Mouse (Mus musculus): ENCODE data around the gene Epm2aip1. TPM values are rescaled to one million over a fixed set of nuclear protein-coding genes. Genes with fewer than 3 reads are reported as not detected.
A peak's percentile ranks its signal among the peaks of the same experiment; 100 is the strongest.

Gene Epm2aip1
- total RNA-seq, 1 experiment, result 9.6 TPM

DNA sequence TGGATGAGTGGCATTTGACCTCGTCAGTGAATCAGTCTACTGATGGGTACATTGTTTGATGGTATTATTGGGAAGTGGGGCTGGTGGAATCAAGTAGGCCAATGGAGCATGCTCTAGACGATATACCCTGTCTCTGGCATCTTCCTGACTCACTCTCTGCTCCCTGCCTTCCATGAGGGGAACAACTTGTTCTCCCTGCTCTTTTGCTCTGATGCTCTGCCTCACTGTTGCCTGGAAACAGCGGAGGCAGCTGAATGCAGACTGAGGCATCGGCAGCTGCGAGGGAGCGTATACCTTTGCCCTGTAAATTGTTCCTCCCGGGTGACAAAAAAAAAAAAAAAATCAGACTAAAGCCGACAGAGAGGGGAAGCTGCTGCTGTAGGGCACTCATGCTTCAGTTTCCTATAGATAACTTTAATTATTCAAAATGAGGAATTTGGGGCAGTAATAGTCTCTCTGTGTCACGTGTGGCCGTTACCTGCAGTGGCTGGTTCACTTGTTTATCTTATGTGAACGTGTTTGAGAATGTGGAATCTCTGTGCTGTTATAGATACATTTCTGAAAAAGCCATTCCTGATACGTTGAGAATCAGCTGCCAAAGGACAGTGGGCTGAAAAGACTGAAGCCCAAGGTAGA lies 30.6 kb downstream of the Epm2aip1 start:
- H3K4me1 ChIP-seq (ENCODE audit: control insufficient read depth in 2 of 2, insufficient read depth in 2 of 2, low read length in 2 of 2, poor library complexity in 1 of 2), result no peaks in the 10 kb centered on the region
- in situ Hi-C loops (cut with MboI; ENCODE audit: low sequenced_read_pairs in 2 of 2, unreplicated experiment in 2 of 2), result no loop called here
- no peak for TF ChIP-seq MAFK (IDR thresholded peaks at IDR 0.05; ENCODE audit: insufficient read depth, low read depth, low read length)
- no peak for TF ChIP-seq ZNF384 (IDR thresholded peaks at IDR 0.05; ENCODE audit: low read depth, low read length)
- TF ChIP-seq ZC3H11A (IDR thresholded peaks at IDR 0.05; ENCODE audit: borderline replicate concordance, low read depth, low read length), result no peak
- TF ChIP-seq CHD2 (IDR thresholded peaks at IDR 0.05; ENCODE audit: low read depth, low read length), result no peak
- no peak for TF ChIP-seq HCFC1 (IDR thresholded peaks at IDR 0.05; ENCODE audit: borderline replicate concordance, insufficient read depth, low read length)
- H3K9me3 ChIP-seq (ENCODE audit: control insufficient read depth, insufficient read depth, low read depth, low read length), result no peaks in the 10 kb centered on the region
- no peak overlapping the region for H3K27ac ChIP-seq (ENCODE audit: insufficient read depth, low read depth, low read length, poor library complexity, severe bottlenecking)
- no peak overlapping the region for H3K9ac ChIP-seq (ENCODE audit: insufficient read depth, low read depth, low read length, poor library complexity, severe bottlenecking)
- DNase-seq (ENCODE audit: low read depth, low spot score), result no peak
- no peaks in the 10 kb centered on the region for H3K36me3 ChIP-seq (ENCODE audit: control insufficient read depth, insufficient read depth, low read length, poor library complexity, severe bottlenecking)
- no peak overlapping the region for H3K4me3 ChIP-seq (ENCODE audit: insufficient read depth in 1 of 2, low read depth in 1 of 2, low read length in 2 of 2, poor library complexity in 1 of 2, severe bottlenecking in 1 of 2)

DNA sequence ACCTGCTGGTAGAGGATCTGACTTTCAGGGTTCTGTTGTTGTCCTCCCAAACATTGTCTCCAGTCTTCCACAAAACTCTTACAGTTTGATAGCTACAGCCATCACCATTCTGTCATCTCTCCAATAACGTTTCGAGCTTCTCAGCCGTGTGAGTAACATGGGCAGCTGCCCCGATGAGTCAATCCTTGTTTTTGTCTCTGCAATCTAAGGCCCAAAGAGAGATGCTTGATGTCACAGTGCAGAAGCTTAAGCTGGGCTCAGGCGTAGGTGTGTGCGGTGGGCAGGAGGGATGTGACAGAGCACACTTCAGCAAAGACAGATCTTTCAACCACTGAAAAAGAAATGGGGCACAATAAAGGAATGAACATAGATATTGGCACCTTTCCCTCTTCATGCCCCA lies 32.3 kb downstream of the Epm2aip1 start:
- H3K9me3 ChIP-seq (ENCODE audit: control insufficient read depth, insufficient read depth, low read depth, low read length), result no peaks in the 10 kb centered on the region
- no peak overlapping the region for H3K27ac ChIP-seq (ENCODE audit: insufficient read depth, low read depth, low read length, poor library complexity, severe bottlenecking)
- H3K36me3 ChIP-seq (ENCODE audit: control insufficient read depth, insufficient read depth, low read length, poor library complexity, severe bottlenecking), result no peaks in the 10 kb centered on the region
- no peak for TF ChIP-seq MAFK (IDR thresholded peaks at IDR 0.05; ENCODE audit: insufficient read depth, low read depth, low read length)
- no peak for TF ChIP-seq HCFC1 (IDR thresholded peaks at IDR 0.05; ENCODE audit: borderline replicate concordance, insufficient read depth, low read length)
- TF ChIP-seq ZC3H11A (IDR thresholded peaks at IDR 0.05; ENCODE audit: borderline replicate concordance, low read depth, low read length), result no peak
- TF ChIP-seq CHD2 (IDR thresholded peaks at IDR 0.05; ENCODE audit: low read depth, low read length), result no peak
- TF ChIP-seq ZNF384 (IDR thresholded peaks at IDR 0.05; ENCODE audit: low read depth, low read length), result no peak
- no peaks in the 10 kb centered on the region for H3K4me1 ChIP-seq (ENCODE audit: control insufficient read depth in 2 of 2, insufficient read depth in 2 of 2, low read length in 2 of 2, poor library complexity in 1 of 2)
- no peak overlapping the region for H3K4me3 ChIP-seq (ENCODE audit: insufficient read depth in 1 of 2, low read depth in 1 of 2, low read length in 2 of 2, poor library complexity in 1 of 2, severe bottlenecking in 1 of 2)
- no peak overlapping the region for H3K9ac ChIP-seq (ENCODE audit: insufficient read depth, low read depth, low read length, poor library complexity, severe bottlenecking)
- in situ Hi-C loops (cut with MboI; ENCODE audit: low sequenced_read_pairs in 2 of 2, unreplicated experiment in 2 of 2), result no loop called here
- no peak for DNase-seq (ENCODE audit: low read depth, low spot score)

GRCm38 (mm10) chr9:111306142-111306541 lies 34.4 kb downstream of the Epm2aip1 start:
- TF ChIP-seq ZC3H11A (IDR thresholded peaks at IDR 0.05; ENCODE audit: borderline replicate concordance, low read depth, low read length) (no peak), MAFK (IDR thresholded peaks at IDR 0.05; ENCODE audit: insufficient read depth, low read depth, low read length) (no peak), CHD2 (IDR thresholded peaks at IDR 0.05; ENCODE audit: low read depth, low read length) (no peak), HCFC1 (IDR thresholded peaks at IDR 0.05; ENCODE audit: borderline replicate concordance, insufficient read depth, low read length) (no peak), ZNF384 (IDR thresholded peaks at IDR 0.05; ENCODE audit: low read depth, low read length) (no peak)
- DNase-seq (ENCODE audit: low read depth, low spot score), result no peak
- in situ Hi-C loops (cut with MboI; ENCODE audit: low sequenced_read_pairs in 2 of 2, unreplicated experiment in 2 of 2), result no loop called here
- no peaks in the 10 kb centered on the region for H3K36me3 ChIP-seq (ENCODE audit: control insufficient read depth, insufficient read depth, low read length, poor library complexity, severe bottlenecking)
- no peaks in the 10 kb centered on the region for H3K4me1 ChIP-seq (ENCODE audit: control insufficient read depth in 2 of 2, insufficient read depth in 2 of 2, low read length in 2 of 2, poor library complexity in 1 of 2)
- no peak overlapping the region for H3K4me3 ChIP-seq (ENCODE audit: insufficient read depth in 1 of 2, low read depth in 1 of 2, low read length in 2 of 2, poor library complexity in 1 of 2, severe bottlenecking in 1 of 2)
- no peaks in the 10 kb centered on the region for H3K9me3 ChIP-seq (ENCODE audit: control insufficient read depth, insufficient read depth, low read depth, low read length)
- no peak overlapping the region for H3K9ac ChIP-seq (ENCODE audit: insufficient read depth, low read depth, low read length, poor library complexity, severe bottlenecking)
- H3K27ac ChIP-seq (ENCODE audit: insufficient read depth, low read depth, low read length, poor library complexity, severe bottlenecking), result no peak overlapping the region

- Histone ChIP-seq H3K9me3 (ENCODE audit: control insufficient read depth, insufficient read depth, low read depth, low read length) (no peaks in the 10 kb centered on the region), H3K4me3 (ENCODE audit: insufficient read depth in 1 of 2, low read depth in 1 of 2, low read length in 2 of 2, poor library complexity in 1 of 2, severe bottlenecking in 1 of 2) (peak within 1 kb of the TSS; percentile 51 to 80), H3K4me1 (ENCODE audit: control insufficient read depth in 2 of 2, insufficient read depth in 2 of 2, low read length in 2 of 2, poor library complexity in 1 of 2) (peaks cover 0 to 2% of the 10 kb centered on the region in 2 experiments; a peak in 2 of 4 replicates), H3K36me3 (ENCODE audit: control insufficient read depth, insufficient read depth, low read length, poor library complexity, severe bottlenecking) (no peaks in the 10 kb centered on the region), H3K9ac (ENCODE audit: insufficient read depth, low read depth, low read length, poor library complexity, severe bottlenecking) (peak within 1 kb of the TSS; percentile 69), H3K27ac (ENCODE audit: insufficient read depth, low read depth, low read length, poor library complexity, severe bottlenecking) (no peak within 1 kb of the TSS)
- no peak for DNase-seq (ENCODE audit: low read depth, low spot score)
- no peak for TF ChIP-seq HCFC1 (IDR thresholded peaks at IDR 0.05; ENCODE audit: borderline replicate concordance, insufficient read depth, low read length)
- no peak for TF ChIP-seq ZC3H11A (IDR thresholded peaks at IDR 0.05; ENCODE audit: borderline replicate concordance, low read depth, low read length)
- no peak for TF ChIP-seq ZNF384 (IDR thresholded peaks at IDR 0.05; ENCODE audit: low read depth, low read length)
- in situ Hi-C loops (cut with MboI; ENCODE audit: low sequenced_read_pairs in 2 of 2, unreplicated experiment in 2 of 2), result no loop called here
Measured at GRCm38 (mm10) chr9:111311031-111311842, 39.5 kb downstream of the Epm2aip1 start, which contains the start of gene Trank1. TSS of gene Trank1 (plus strand) at chr9:111311739.

Data from ES-E14 (cell line).